Mouse (Mus musculus): ENCODE results near the gene Fer. TPM values are rescaled to one million over a fixed set of nuclear protein-coding genes. Genes with fewer than 3 reads are reported as not detected.
A peak's percentile ranks its signal among the peaks of the same experiment; 100 is the strongest.

Gene Fer
- total RNA-seq, 2 experiments from 2014 or later: 28.4 to 31.9 TPM

DNA sequence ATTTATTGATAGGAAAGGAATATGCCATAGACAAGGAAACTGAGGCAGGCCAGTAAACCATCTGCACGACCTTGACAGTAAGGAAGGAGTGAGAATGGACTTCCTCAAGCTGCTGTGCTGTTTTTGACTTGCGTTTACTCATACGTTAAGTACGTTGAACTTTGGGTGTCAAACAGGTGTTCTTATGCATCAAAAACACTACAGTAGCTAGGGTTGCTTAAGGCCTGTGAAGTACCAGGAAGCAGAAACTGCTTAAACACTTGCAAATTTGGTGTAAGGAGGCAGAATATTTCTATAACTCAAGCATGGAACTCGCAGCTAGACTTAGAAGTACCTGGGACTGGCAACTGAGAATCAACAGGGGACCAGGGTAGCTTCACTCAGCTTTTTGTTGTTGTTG is 221.9 kb downstream of the Fer start:
- no peak for DNase-seq (ENCODE audit: low spot score in 2 of 2)

DNA sequence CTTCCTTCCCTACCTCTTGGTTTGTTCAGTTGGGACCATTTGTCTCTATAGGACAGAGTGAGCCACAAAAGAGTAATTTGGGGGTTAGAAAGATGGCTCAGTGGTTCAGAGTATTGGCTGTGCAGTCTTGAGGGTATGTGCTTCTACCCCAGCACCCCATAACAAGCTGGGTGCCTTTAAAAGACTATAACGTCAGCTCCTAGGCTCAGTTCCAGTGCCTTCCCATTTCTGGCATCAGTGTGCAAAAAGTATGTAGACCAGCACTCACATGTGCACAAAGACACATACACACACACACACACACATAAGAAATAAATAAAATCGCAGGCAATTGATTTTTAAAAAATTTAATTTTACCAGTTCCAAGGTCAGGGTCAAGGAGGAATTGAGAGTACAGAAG is 222.6 kb downstream of the Fer start:
- no peak for DNase-seq (ENCODE audit: low spot score in 2 of 2)

DNA sequence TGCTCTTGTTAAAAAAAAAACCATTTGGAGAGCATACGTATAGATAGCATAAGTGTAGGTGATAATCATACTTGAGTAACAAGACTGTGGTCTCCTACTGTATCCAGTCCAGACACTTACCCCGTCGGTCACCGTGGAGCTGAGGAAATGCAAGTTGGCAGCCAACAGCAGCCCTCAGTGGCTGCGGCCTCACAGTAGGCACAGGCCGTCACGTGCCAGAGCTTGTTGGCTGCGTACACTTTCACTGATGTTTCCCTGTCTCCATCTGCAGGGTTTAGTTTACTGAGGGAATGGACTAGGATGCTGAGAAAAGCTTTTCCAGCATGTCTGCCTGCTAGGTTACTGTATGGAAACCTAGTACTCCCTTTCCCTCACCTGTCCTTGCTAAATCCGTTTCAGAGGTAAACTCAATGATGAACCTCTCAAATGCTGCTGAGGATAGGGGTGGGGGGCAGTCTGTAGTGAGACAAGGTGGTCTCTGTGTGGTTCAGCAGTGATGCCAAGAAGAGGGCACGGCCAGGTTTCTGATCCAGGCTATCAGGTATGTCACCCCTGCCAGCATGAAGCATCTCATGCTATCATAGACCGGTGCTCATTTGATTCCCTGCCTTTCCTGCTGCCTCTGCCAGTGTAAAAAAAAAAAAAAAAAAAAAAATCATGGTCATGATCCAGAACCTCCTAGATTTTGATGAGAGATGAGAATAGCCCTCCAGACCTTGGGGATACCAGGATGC is 224.2 kb downstream of the Fer start:
- DNase-seq (ENCODE audit: low spot score in 2 of 2): no peak

DNA sequence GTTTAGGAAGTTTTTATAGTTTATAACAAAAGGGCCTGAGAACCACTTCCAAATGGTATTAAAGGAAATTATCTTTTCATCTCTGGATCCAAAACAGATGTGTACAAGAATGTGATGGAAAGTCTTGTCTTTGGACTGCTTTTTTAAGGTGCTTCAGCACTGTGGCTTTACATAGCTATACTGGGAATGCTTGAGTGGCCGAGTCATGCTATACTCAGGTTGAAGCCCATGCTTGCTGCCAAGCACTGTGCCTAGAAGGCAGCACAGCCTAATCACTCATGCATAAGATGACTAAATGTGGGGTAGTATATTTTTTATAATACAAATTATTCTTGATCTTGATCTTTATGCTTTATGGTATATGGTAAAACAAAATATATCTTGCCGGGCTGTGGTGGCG is 225.0 kb downstream of the Fer start:
- no peak for DNase-seq (ENCODE audit: low spot score in 2 of 2)

DNA sequence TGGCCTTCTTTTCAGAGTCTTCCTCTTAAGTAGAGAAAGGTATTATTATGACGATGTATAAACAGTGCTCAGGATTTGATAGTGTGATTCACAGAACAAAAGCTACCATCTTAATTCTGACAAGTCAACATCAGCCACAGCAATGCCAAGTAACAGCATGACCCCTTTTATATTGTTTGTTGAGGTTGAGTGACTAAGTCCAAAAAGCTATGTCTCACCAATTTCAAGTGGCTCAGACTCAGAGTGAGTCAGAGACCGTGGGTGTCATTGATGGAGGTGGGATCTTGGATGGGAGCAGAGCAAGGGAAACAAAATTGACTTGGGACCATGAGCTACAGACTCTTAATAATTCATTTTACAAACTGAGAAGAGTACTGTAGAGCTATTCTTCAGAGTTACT is 230.9 kb downstream of the Fer start:
- DNase-seq (ENCODE audit: low spot score in 2 of 2): no peak

DNA sequence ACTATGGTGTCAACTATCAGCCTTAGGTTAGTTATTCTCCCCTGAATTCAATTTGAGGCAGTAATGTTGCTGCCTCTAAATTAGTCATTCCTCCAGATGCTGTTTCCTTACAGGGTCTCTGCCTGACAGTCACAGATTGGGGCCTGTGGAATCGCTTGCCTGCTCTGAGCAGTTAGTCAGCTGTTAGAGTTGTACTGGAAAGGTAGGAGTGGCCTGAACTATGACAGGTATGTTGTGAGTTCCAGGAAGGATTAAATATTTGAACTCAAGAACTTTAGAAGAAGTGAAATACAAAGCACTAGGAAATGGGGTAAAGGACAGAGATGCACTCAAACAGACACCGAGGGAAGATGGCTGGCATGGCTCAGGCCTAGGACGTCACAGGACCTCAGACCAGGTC is 233.9 kb downstream of the Fer start:
- DNase-seq (ENCODE audit: low spot score in 2 of 2): no peak

DNA sequence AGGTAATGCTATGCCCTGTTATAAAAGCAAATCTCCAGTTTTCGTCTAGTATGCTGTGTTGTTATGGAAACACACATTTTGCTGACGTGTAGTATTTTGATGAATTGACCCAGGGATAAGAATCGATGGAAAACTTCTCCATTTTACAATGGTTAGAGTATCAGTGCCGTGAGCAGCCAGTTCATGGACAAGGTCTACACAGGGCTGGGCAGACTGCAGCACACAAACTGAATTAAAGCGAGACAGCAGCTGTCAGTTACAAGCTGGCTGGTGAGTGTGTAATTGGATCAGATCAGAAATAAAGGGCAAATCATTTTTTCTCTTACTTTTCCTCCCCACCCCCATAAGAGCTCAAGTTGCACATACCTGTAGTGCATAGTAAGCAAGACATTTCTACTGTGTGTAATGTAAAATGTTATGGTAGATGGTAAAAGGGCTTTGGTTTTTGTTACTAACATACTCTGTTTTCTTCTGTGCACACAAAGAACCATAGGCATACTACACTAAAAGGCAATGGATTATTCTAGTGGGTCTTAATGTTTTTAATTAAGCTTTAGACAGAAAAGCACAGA is 235.0 kb downstream of the Fer start:
- DNase-seq (ENCODE audit: low spot score in 2 of 2): no peak

DNA sequence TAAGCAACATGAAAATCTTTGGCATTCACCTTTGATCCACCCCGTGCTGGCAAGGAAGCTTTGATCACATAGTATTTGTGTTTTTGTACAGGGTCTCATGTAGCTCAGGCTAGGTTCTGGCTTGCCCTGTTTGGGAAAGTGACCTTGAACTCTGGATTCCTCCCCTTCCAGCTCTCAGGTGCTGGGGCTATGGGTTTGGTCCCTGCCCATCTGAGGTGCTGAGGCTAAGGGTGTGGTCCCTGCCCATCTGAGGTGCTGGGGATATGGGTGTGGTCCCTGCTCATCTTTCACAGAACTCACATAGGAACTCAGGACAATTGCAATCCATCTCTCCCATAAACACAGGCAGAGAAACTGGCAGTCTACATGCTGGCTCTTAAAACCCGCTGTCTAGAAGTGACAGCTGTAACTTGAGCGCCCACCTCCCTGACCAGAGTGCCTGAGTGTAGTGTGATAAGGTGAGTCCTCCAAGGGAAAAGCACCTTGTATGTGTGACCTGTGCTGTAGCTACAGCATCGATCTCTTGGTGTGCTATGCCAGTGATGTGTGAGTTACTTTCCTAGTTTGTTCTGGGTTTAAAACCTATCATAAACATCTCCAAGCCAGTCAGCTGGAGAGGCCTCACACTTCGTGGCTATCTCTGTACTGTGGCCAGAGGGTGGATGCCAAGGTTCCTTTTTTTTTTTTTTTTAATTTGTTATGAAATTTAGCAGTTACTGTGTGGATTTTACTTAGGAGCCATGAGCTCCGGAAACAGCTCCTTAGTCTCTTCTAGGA is 236.7 kb downstream of the Fer start:
- no peak for DNase-seq (ENCODE audit: low spot score in 2 of 2)

DNA sequence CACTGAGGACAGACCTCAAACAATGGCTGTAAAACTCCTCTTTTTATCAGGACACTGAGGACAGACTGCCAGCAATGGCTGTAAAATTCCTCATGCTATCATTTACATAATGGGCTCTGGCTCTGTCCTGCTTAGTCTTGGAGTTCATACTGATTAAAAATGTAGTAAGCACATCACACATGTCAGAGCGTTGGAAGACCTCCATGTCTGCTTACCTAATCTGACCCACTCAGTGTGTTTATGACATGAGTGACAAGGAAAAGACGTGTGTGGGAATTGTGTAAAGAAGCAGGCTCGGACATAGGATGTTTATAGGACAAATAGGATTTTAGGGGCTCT is 237.3 kb downstream of the Fer start:
- no peak for DNase-seq (ENCODE audit: low spot score in 2 of 2)

DNA sequence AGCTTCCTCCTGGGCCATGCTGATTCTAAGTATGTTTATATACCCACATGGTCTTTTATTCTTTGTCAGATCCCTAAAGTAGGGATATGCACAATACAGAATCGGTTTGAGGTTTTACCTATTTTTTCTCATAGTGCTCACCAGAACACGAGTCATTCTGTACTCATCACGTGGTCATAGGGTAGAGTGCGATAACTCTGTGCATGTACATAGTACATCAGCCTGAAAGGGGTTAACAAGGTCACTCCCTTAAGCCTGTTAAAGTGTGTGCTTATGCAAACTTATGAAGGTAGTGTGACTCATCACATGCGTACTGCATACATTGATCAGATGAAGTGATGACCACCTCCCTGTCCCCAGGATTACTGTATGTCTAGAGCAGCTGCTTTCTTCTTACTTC is 245.9 kb downstream of the Fer start:
- DNase-seq (ENCODE audit: low spot score in 2 of 2): no peak

DNA sequence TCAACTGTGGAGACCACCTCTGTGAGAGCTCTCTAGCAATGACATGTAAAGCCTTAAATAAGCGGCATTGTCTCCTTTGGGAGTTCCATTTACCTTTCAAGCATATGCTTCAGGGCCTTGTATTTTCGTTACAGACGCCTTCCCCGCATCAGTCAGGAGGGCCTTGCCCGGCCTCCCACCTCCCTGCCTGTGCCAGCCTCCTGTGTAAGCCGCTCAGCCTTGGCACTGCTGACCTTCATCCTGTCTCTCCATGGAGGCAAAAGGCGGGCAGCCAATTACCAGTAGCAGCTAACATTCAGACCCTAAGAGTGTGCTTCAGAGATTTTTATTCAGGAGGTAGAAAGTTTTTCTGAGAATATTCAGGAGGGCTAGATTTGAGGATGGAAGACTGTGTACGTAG is 247.0 kb downstream of the Fer start:
- no peak for DNase-seq (ENCODE audit: low spot score in 2 of 2)

DNA sequence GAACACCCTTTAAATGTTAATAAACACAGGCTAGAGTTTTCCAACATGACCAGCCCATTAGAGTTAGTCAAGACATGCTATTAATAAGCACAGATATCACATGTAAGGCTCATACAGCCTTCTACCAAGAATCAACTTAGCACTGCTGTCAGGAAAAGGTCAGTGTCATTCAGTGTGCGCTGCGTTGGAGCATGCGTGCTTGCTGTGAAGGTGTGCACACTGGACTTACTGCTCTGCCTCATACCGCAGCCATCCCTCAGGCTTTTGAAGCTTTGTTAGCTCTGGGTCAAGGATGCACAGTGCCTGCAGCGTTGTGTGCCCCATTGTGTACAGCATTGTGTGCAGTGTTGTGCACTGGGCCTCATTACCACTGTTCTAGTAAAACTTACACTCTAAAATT is 250.8 kb downstream of the Fer start:
- no peak for DNase-seq (ENCODE audit: low spot score in 2 of 2)

DNA sequence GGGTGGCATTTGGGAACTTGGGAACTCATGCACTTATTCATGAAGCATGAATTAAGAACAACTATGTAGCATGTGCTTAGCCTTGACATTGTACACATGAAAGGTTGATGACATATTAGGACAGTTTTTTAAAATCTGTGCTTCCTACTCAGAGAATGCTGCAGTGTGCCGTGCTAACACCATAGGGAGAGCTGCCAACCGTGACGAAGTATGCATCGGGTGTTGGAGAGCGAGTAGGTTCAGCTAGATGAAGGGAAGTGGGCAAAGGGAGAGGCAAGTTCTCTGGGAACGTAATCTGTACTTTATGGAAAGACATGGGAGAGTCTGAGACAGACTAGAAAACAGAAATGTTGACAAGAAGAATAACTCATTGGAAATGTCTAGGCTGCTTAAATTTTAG is 253.9 kb downstream of the Fer start:
- peak in 1 of 2 experiments; percentile 4 for DNase-seq (ENCODE audit: low spot score in 2 of 2)

DNA sequence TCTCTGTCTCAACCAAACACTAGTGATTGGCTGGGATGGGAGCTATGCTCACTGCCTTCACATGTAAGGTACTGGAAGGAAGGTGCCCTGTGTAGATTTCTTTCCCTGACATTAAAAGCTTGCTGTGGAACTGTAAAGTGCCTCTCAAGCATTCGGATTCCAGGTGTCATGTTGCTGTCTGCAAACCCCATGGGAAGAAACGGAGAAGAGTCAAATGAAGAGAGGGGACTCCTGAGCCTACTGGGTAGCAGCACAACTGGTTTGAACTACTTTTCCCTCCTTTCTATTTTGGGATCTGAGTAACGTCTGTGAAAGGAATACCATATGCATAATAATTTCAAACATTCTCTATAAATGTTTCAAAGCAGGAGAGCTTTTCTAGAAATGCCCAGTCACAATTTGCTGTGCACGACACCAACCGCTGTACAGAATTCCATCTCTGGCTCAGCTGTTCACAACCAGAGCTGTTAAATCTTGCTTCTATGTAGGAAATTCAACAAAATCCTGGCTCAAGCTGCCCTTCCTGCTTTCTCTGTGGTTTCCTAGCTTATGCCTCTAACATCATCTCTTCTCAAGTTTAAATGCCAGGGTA is 256.9 kb downstream of the Fer start:
- no peak for DNase-seq (ENCODE audit: low spot score in 2 of 2)

DNA sequence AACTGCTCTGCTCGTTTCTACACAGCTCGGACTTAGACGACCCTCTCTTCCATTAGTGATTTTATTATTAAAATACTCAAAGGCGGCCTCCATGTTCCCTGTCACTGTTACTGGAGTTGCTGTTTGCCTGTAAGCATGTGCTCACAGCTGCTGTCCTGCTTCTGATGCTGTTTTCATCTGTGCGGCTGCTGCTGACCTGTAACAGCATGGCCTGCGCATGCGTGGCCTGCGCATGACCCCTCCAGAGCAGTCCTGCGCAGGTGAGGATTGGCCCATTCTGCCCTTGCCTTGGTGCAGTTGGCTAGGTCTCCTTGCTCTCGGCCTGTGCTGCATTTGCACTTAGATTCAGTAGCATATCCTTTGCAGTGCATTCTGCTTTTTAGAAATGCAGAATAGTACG is 259.7 kb downstream of the Fer start:
- DNase-seq (ENCODE audit: low spot score in 2 of 2): no peak

DNA sequence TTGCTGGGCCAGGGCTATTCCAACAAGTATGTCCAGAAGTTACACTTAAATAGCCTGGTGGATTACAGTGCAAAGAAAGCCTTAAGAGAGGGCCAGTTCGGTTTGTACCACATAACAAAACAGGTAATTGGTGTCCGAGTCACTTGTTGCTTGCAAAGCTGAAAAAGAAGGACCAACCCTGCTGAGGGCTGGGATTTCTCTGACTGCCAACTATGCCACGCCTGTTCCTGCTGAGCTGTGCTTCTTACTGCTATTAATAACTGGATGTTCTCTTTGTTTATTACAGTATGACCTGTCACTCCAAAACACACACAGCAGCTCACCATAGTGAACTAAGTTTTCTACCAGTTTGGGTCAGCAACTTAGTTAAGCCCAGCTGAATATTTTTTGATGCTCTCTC is 260.9 kb downstream of the Fer start:
- no peak for DNase-seq (ENCODE audit: low spot score in 2 of 2)

DNA sequence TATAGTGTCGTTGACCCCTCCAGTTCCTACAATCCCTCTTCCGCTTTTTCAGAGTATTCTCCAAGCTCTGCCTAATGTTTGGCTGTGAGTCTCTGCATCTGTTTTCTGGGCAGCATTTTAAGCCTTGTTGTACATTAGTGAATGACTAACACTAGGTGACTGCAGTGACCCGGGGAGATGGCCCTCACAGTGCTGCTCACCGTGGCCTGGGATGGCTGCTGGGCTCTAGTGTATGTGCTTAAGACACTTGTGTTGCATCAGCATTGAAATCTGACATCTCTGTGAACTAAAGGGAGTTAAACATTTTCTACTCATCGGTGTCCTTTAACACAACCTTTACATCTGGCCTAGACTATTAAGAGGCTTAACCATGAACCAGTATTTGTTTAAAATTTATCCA is 264.0 kb downstream of the Fer start:
- DNase-seq (ENCODE audit: low spot score in 2 of 2): no peak

DNA sequence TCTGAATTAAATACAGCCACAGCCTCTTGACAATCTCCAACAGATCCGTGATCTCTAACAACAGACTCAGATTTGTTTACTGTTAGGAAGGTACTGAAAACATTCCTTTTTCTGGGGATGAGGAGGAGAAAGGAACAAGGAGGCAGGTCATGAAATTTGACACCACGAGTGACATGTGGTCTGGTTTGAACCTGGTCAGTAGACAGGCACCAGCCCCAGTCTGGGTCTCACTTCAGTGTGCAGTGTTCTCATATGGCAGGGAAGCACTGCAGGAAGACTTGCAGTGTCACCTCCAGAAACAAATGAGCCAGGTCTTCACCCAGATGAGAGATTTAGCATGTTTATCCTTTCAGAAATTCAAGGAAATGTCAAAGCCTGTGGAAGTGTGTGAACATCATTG is 266.9 kb downstream of the Fer start:
- DNase-seq (ENCODE audit: low spot score in 2 of 2): no peak

DNA sequence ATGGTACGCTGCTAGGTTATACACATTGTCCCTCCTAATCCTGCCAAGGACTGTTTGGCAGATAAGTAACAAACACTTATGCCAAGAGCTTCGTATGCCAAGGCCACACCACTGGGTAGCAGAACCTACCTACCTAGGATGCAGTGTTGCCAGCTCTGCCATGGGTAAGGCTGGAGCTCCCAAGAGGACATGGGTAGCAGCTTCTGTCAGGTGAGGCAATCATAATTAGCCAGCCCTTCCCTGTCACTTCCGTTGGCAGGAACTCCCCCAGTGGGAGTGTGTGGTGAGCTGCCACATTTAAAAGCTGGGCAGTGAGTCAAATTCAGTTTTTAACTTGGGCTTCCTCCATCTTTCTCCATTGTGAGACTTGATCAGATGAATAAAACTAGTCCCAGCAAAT is 267.5 kb downstream of the Fer start:
- peak in 1 of 2 experiments; percentile 13 for DNase-seq (ENCODE audit: low spot score in 2 of 2)

DNA sequence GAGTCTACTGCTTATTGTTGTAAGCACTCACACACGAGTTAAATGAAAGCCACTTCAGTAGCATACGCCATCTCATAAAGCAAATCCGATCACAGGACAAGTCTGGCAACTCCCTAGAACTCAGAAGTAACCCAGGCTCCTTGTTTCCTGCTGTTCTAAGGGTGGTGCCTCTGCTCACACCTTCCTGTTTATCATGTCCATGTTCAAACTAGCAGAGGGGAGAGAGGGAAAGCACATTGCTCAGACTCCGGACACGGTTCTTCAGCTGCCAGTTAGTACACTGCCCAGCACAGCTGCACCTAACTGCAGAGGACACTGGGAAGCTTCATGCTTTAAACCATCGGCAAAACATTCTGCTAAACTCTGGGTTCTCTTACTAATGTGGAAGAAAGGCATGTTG is 269.3 kb downstream of the Fer start:
- DNase-seq (ENCODE audit: low spot score in 2 of 2): no peak

DNA sequence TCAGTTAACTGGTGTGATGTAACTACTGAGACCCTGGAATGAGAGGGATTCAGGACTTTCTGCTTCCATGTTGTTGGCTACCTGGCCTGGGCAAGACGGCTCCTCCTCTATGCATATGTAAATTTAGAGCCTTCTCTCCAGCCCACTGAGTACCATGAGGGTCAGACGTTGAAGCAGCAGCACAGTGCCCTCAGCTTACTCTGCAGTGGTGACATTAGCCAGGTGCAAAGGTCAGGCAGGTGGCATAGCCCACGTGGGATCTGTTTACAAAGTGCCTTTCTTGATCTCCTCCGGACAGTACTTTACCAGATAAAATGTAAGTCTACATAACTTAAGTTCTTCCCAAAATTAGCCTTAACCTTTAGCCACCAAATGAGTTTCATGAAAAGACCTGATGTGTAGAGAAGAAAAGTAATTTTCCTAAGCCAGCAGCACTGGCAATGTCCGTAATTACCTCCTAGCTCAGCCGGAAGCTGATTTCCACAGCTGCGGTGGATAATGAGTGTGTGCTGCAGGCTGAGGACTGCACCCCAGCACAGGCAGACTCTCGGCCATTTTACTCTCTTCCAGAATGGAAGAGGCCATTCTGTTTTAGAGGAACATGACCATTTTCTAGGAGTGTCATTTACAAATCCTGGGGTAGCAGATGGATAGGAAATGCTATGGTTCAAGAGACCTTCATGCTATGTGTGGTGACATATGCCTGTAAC is 273.2 kb downstream of the Fer start:
- DNase-seq (ENCODE audit: low spot score in 2 of 2): no peak

Measured in gastrocnemius, postnatal 4 days (tissue).